Mouse (Mus musculus): ENCODE data around the gene Sct. TPM values are rescaled to one million over a fixed set of nuclear protein-coding genes. Genes with fewer than 3 reads are reported as not detected.

The Sct gene
- total and polyA plus RNA-seq, 3 experiments: 0.49 TPM; not detected in 2

- DNase-seq (ENCODE audit: extremely low read depth): no peak
- Histone ChIP-seq H3K4me2 (ENCODE audit: insufficient read depth, low read depth, poor library complexity, severe bottlenecking) (no peak overlapping the region), H3K9ac (ENCODE audit: insufficient read depth, low read depth) (no peak overlapping the region), H3K9me3 (replicated peaks; ENCODE audit: low read length) (no peaks in the 10 kb centered on the region), H3K4me1 (ENCODE audit: control insufficient read depth in 1 of 2, insufficient read depth in 2 of 2) (peaks cover 0 to 14% of the 10 kb centered on the region in 2 experiments; a peak in 2 of 4 replicates), H3K4me3 (replicated peaks in 1 of 3; ENCODE audit: low read depth in 2 of 3, low read length in 2 of 3, poor library complexity in 1 of 3) (no peak overlapping the region), H3K27ac (ENCODE audit: insufficient read depth, low read depth) (no peak overlapping the region), H3K79me2 (replicated peaks; ENCODE audit: control insufficient read depth, extremely low read depth, insufficient read depth, poor library complexity, severe bottlenecking) (no peaks in the 10 kb centered on the region), H3K27me3 (replicated peaks) (no peaks in the 10 kb centered on the region), H3K36me3 (replicated peaks in 1 of 2; ENCODE audit: control insufficient read depth in 1 of 2, insufficient read depth in 1 of 2, low read length in 1 of 2) (peaks cover 37 to 70% of the 10 kb centered on the region in 2 experiments)
- in situ Hi-C loops (cut with MboI; ENCODE audit: low pct_ligation_motif_present, low pct_unique_long_range_greater_than_20kb, low sequenced_read_pairs): no loop called here
- dilution Hi-C loops (cut with MboI; ENCODE audit: extremely low pct_ligation_motif_present, extremely low pct_unique_long_range_greater_than_20kb, low sequenced_read_pairs): no loop called here
- TF ChIP-seq MAFK (IDR thresholded peaks at IDR 0.05; ENCODE audit: insufficient replicate concordance, low read length) (no peak), MAX (IDR thresholded peaks at IDR 0.05; ENCODE audit: low read length) (no peak), ZMIZ1 (IDR thresholded peaks at IDR 0.05; ENCODE audit: low read depth, low read length) (no peak), POLR2AphosphoS2 (IDR thresholded peaks at IDR 0.05; ENCODE audit: low read depth, low read length) (no peak), MXI1 (IDR thresholded peaks at IDR 0.05; ENCODE audit: low read depth, low read length) (no peak), GABPA (IDR thresholded peaks at IDR 0.05; ENCODE audit: insufficient replicate concordance, low read depth, low read length) (no peak), NELFE (IDR thresholded peaks at IDR 0.05; ENCODE audit: low read depth, low read length) (no peak), BHLHE40 (IDR thresholded peaks at IDR 0.05; ENCODE audit: low read depth, low read length) (no peak), USF1 (IDR thresholded peaks at IDR 0.05; ENCODE audit: low read depth, low read length) (no peak), TCF12 (IDR thresholded peaks at IDR 0.05; ENCODE audit: low read depth, low read length) (no peak), EP300 (IDR thresholded peaks at IDR 0.05; ENCODE audit: low read length) (no peak), UBTF (IDR thresholded peaks at IDR 0.05; ENCODE audit: low read depth, low read length) (no peak), JUN (IDR thresholded peaks at IDR 0.05; ENCODE audit: insufficient read depth, low read depth, low read length) (no peak), NRF1 (IDR thresholded peaks at IDR 0.05; ENCODE audit: low read depth, low read length) (no peak), HCFC1 (IDR thresholded peaks at IDR 0.05; ENCODE audit: low read depth, low read length) (no peak), IRF4 (IDR thresholded peaks at IDR 0.05; ENCODE audit: low read depth, low read length) (no peak), ZKSCAN1 (IDR thresholded peaks at IDR 0.05; ENCODE audit: borderline replicate concordance, low read depth, low read length) (no peak), MYC (IDR thresholded peaks at IDR 0.05; ENCODE audit: low read depth, low read length) (no peak), ZC3H11A (IDR thresholded peaks at IDR 0.05; ENCODE audit: low read depth, low read length) (no peak)
These were observed 20.2 kb upstream of the Sct start for GRCm38 (mm10) chr7:141299175-141299574.

DNA sequence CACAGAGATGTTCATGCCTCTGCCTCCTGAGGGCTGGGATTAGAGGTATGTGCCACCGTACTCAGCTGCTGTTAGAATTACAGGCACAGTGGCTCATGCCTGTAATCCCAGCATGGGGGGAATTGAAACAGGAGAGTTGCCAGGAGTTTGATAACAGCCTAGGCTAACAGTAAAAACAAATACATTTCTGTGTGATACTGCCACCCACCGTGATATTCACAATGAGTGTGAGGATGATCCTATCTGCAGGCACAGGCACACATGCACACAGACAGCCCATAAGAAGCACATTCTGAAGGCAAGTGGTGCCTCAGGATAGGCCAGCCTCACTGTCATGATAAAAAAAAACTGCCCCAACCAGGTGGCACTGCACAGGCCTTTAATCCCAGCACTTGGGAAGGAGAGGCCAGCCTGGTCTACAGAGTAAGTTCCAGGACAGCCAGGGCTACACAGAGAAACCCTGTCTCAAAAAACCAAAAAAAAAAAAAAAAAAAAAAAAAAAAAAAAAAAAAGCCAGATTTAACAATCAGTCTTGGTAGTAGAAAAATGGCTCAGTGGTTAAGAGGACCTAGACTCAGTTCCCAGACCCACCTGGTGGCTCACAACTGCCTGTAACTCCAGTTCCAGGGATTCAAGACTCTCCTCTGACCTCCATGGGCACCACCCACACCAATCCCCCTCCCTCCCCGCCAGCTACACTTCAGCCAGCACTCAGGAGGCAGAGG is 19.2 kb upstream of the Sct start:
- no peak overlapping the region for H3K4me3 ChIP-seq (replicated peaks in 1 of 3; ENCODE audit: low read depth in 2 of 3, low read length in 2 of 3, poor library complexity in 1 of 3)
- no peak for DNase-seq (ENCODE audit: extremely low read depth)
- H3K9me3 ChIP-seq (replicated peaks; ENCODE audit: low read length): no peaks in the 10 kb centered on the region
- H3K4me1 ChIP-seq (ENCODE audit: control insufficient read depth in 1 of 2, insufficient read depth in 2 of 2): peaks cover 0 to 10% of the 10 kb centered on the region in 2 experiments; a peak in 2 of 4 replicates
- H3K9ac ChIP-seq (ENCODE audit: insufficient read depth, low read depth): no peak overlapping the region
- no peaks in the 10 kb centered on the region for H3K79me2 ChIP-seq (replicated peaks; ENCODE audit: control insufficient read depth, extremely low read depth, insufficient read depth, poor library complexity, severe bottlenecking)
- dilution Hi-C loops (cut with MboI; ENCODE audit: extremely low pct_ligation_motif_present, extremely low pct_unique_long_range_greater_than_20kb, low sequenced_read_pairs): no loop called here
- no peaks in the 10 kb centered on the region for H3K27me3 ChIP-seq (replicated peaks)
- in situ Hi-C loops (cut with MboI; ENCODE audit: low pct_ligation_motif_present, low pct_unique_long_range_greater_than_20kb, low sequenced_read_pairs): no loop called here
- no peak for TF ChIP-seq BHLHE40 (IDR thresholded peaks at IDR 0.05; ENCODE audit: low read depth, low read length)
- no peak for TF ChIP-seq CHD2 (IDR thresholded peaks at IDR 0.05; ENCODE audit: low read length)
- TF ChIP-seq JUN (IDR thresholded peaks at IDR 0.05; ENCODE audit: insufficient read depth, low read depth, low read length): no peak
- no peak for TF ChIP-seq USF2 (conservative IDR thresholded peaks at IDR 0.05; ENCODE audit: low read depth, low read length)
- TF ChIP-seq E2F4 (IDR thresholded peaks at IDR 0.05; ENCODE audit: insufficient replicate concordance, low read depth, low read length): no peak
- no peak for TF ChIP-seq RCOR1 (conservative IDR thresholded peaks at IDR 0.05; ENCODE audit: low read depth, low read length)
- TF ChIP-seq MAFK (IDR thresholded peaks at IDR 0.05; ENCODE audit: insufficient replicate concordance, low read length): no peak
- TF ChIP-seq ZNF384 (IDR thresholded peaks at IDR 0.05; ENCODE audit: low read depth, low read length): peak; percentile 30; the same call in 1 of the 2 replicates
- H3K27ac ChIP-seq (ENCODE audit: insufficient read depth, low read depth): no peak overlapping the region
- peaks cover 31 to 60% of the 10 kb centered on the region in 2 experiments for H3K36me3 ChIP-seq (replicated peaks in 1 of 2; ENCODE audit: control insufficient read depth in 1 of 2, insufficient read depth in 1 of 2, low read length in 1 of 2)
- H3K4me2 ChIP-seq (ENCODE audit: insufficient read depth, low read depth, poor library complexity, severe bottlenecking): no peak overlapping the region
